Mouse (Mus musculus): ENCODE measurements around the gene Shc3. TPM values are rescaled to one million over a fixed set of nuclear protein-coding genes. Genes with fewer than 3 reads are reported as not detected.

Shc3 gene
- polyA plus RNA-seq, 1 experiment = not detected

DNA sequence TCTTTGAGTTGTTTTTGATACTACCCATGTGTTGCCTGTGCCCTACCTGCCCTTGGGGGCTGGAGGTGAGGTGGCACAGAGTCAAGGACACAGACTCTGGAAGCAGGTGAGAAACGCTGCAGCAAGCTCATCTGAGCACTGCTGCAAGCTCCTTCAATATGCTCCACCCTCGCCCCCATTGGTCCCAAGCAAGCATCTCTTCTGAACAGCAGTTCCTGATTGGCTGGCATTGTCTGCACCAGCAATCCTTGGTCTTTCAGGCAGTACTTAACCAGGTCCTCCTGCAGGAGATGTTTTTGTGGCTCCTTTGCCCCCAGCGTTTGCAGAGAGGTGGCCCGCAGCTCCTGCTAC, 34.6 kb upstream of the Shc3 start:
- Histone ChIP-seq H3K9me3 (ENCODE audit: control insufficient read depth, low read length) (no peaks in the 10 kb centered on the region), H3K27me3 (ENCODE audit: control insufficient read depth) (no peaks in the 10 kb centered on the region), H3K4me3 (replicated peaks) (no peak overlapping the region), H3K4me1 (ENCODE audit: control insufficient read depth) (no peaks in the 10 kb centered on the region), H3K36me3 (ENCODE audit: control insufficient read depth) (no peaks in the 10 kb centered on the region)
- no peak for TF ChIP-seq GATA1 (IDR thresholded peaks at IDR 0.05; ENCODE audit: low read length)
- no peak for TF ChIP-seq TAL1 (IDR thresholded peaks at IDR 0.05; ENCODE audit: low read length)

DNA sequence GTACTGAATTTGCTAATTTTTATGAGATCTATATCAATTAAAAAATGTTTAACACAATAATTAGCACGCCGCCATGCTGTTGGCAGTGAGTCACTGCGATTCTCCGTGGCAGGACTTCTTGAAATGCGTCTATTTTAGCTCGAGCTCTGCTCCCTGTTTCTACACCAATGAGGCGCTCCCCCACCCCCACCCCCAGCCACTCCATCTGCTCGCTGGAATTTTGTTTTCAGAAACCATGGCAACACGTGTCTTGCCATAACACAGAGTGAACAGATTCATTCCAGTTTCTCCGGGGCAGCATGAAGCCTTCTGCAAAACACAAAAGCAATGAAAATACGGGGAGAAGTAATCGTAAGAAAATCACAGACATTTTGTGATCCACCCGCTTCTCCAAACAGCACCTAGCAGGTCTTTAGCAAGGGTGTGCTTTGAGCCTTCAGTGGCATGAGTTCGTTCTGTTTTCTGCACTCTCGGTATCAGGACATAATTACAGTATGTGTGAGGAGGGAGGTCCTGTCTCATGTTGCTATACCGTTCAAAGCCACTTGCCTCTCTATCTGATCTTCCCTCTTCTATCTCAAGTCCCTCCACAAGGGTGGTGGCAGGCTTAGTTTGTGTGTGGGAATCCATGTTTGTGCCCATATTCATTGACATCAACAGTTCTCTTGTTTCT, 34.1 kb upstream of the Shc3 start:
- Histone ChIP-seq H3K4me3 (replicated peaks) (no peak overlapping the region), H3K36me3 (ENCODE audit: control insufficient read depth) (no peaks in the 10 kb centered on the region), H3K27me3 (ENCODE audit: control insufficient read depth) (no peaks in the 10 kb centered on the region), H3K4me1 (ENCODE audit: control insufficient read depth) (no peaks in the 10 kb centered on the region), H3K9me3 (ENCODE audit: control insufficient read depth, low read length) (no peaks in the 10 kb centered on the region)
- TF ChIP-seq GATA1 (IDR thresholded peaks at IDR 0.05; ENCODE audit: low read length) = no peak
- no peak for TF ChIP-seq TAL1 (IDR thresholded peaks at IDR 0.05; ENCODE audit: low read length)

DNA sequence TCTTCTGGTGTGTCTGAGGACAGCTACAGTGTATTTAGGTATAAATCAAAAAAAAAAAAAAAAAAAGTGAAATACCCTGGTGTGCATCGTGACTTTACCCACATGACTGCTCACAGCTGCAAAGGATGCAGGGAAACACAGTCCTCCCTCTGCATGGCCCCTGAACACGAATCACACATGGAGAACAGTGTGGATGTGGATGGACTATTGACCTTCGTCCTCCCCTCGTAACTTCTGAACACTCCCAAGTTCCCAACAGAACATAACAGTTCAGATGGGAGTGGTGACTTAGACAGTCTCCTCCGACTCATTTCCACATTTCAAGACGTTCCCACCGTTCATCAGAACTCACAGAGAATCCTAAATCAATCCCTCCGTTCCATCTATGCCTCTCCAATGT, 33.5 kb upstream of the Shc3 start:
- no peak overlapping the region for H3K4me3 ChIP-seq (replicated peaks)
- no peaks in the 10 kb centered on the region for H3K4me1 ChIP-seq (ENCODE audit: control insufficient read depth)
- no peak for TF ChIP-seq GATA1 (IDR thresholded peaks at IDR 0.05; ENCODE audit: low read length)
- no peak for TF ChIP-seq TAL1 (IDR thresholded peaks at IDR 0.05; ENCODE audit: low read length)
- H3K27me3 ChIP-seq (ENCODE audit: control insufficient read depth) = no peaks in the 10 kb centered on the region
- no peaks in the 10 kb centered on the region for H3K9me3 ChIP-seq (ENCODE audit: control insufficient read depth, low read length)
- no peaks in the 10 kb centered on the region for H3K36me3 ChIP-seq (ENCODE audit: control insufficient read depth)

DNA sequence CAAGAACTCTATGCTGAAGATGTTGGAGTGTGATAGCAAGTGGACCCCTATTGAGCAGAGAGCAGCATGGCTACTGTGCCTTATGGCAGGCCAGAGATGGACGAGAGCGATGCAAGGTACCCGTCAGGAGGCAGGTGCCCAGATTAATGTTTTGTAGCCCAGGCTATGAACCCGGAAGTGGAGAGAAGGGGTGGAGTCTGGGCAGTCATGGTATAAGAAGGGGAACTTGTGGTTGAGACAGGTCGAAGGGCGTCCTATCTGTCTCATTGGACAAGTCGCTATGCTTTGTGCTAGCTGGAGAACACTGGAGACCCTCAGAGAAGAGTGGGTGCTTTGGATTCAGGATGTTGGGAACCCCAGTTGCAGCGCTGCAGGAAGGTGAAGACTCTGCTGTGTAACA, 30.9 kb upstream of the Shc3 start:
- Histone ChIP-seq H3K27me3 (ENCODE audit: control insufficient read depth) (peaks cover 8% of the 10 kb centered on the region), H3K9me3 (ENCODE audit: control insufficient read depth, low read length) (no peaks in the 10 kb centered on the region), H3K4me3 (replicated peaks) (no peak overlapping the region), H3K4me1 (ENCODE audit: control insufficient read depth) (no peaks in the 10 kb centered on the region), H3K36me3 (ENCODE audit: control insufficient read depth) (no peaks in the 10 kb centered on the region)
- TF ChIP-seq GATA1 (IDR thresholded peaks at IDR 0.05; ENCODE audit: low read length) = no peak
- no peak for TF ChIP-seq TAL1 (IDR thresholded peaks at IDR 0.05; ENCODE audit: low read length)

DNA sequence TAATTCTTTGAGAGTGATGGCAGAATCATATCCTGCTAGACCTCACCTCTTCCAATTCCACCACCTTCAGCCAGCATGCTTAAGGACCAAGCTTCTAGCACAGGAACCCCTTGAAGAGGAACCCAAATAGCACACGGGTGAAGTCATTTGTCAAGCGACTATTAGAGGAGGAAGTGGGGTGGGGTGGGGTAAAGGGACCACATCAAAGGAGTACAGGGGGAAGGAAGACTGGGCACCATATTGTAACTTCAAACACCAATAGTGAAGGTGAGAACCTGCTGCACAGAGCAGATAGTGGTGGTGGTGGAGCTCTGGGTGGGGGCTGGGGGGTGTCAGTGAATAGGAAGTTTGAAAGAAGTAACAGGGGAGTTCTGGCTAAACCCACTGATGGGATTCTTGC, 28.8 kb upstream of the Shc3 start:
- no peaks in the 10 kb centered on the region for H3K4me1 ChIP-seq (ENCODE audit: control insufficient read depth)
- no peaks in the 10 kb centered on the region for H3K36me3 ChIP-seq (ENCODE audit: control insufficient read depth)
- H3K4me3 ChIP-seq (replicated peaks) = no peak overlapping the region
- peaks cover 21% of the 10 kb centered on the region for H3K27me3 ChIP-seq (ENCODE audit: control insufficient read depth)
- no peaks in the 10 kb centered on the region; the same call in 1 of the 2 replicates for H3K9me3 ChIP-seq (ENCODE audit: control insufficient read depth, low read length)
- no peak for TF ChIP-seq TAL1 (IDR thresholded peaks at IDR 0.05; ENCODE audit: low read length)
- TF ChIP-seq GATA1 (IDR thresholded peaks at IDR 0.05; ENCODE audit: low read length) = no peak

DNA sequence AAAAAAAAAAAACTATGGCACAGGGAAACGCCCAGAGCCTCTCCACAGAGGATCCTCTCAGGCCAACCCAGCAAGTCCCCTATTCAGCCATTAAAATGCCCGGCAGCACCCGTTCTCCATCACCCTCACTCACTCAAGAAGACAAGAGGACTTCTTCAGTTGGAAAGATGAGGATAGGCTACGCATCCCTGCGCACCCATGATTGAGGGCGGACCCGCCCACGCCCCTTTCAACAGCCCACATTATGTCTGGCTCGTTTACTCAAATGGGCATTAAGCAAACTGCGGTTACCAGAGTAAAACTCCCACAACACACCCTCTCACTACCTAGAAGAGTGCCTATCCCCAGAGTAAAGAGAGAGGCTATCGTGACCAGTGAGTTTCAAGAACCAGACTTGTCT, 26.2 kb upstream of the Shc3 start:
- Histone ChIP-seq H3K36me3 (ENCODE audit: control insufficient read depth) (no peaks in the 10 kb centered on the region), H3K4me1 (ENCODE audit: control insufficient read depth) (no peaks in the 10 kb centered on the region), H3K9me3 (ENCODE audit: control insufficient read depth, low read length) (no peaks in the 10 kb centered on the region; the same call in 1 of the 2 replicates), H3K27me3 (ENCODE audit: control insufficient read depth) (peaks cover 21% of the 10 kb centered on the region), H3K4me3 (replicated peaks) (no peak overlapping the region)
- TF ChIP-seq TAL1 (IDR thresholded peaks at IDR 0.05; ENCODE audit: low read length) (no peak), GATA1 (IDR thresholded peaks at IDR 0.05; ENCODE audit: low read length) (no peak)

DNA sequence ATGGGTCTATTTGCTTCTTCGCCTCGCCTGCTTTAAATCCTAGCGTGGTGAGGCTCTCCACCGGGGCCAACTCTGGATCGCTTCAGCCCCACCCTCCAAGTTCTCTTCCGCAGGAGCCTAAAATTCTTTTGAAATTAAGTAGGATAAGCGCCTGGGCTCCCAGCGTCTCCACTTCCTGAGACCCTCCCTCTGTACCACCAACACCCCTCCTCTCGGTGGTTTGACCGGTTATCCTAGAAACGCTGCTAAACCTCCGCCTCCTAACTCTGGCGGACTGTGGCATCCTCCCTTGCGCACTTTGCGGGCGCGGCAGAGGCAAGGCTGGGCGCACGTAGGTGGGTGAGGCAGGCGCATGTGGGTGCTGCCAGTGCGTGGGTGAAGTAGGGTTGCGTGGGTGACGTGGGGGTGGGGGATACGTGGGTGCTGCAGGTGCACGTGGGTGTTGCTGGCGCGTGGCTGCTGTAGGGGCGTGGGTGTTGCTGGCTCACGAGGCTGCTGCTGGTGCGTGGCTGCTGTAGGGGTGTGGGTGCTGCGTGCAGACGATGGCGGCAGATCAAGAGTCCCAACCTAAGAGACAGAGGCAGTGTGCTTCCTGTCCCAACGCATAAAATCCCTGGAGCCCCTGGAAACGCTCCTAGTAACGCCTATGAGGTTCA, 25.6 kb upstream of the Shc3 start:
- Histone ChIP-seq H3K4me3 (replicated peaks) (no peak overlapping the region), H3K4me1 (ENCODE audit: control insufficient read depth) (no peaks in the 10 kb centered on the region), H3K36me3 (ENCODE audit: control insufficient read depth) (no peaks in the 10 kb centered on the region), H3K27me3 (ENCODE audit: control insufficient read depth) (peaks cover 21% of the 10 kb centered on the region), H3K9me3 (ENCODE audit: control insufficient read depth, low read length) (no peaks in the 10 kb centered on the region; the same call in 1 of the 2 replicates)
- TF ChIP-seq TAL1 (IDR thresholded peaks at IDR 0.05; ENCODE audit: low read length) (no peak), GATA1 (IDR thresholded peaks at IDR 0.05; ENCODE audit: low read length) (no peak)

DNA sequence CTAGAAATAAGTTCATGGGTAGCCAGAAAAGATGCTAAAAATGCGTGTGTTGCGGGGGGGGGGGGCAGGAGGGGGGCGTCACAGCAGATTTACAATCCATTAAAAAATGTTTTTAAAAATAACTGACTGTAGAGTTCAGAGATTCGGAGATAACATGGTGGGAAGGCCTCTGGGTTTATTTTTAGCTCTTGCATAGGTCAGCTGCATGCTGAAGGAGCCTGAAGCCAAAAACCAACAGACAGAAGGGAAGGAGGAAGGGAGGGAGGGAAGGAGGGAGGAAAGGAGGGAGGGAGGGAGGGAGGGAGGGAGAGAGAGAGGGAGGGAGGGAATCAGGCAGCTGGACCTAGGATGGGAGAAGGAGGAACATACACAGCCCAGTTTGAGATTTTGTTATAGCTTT, 18.8 kb upstream of the Shc3 start:
- TF ChIP-seq TAL1 (IDR thresholded peaks at IDR 0.05; ENCODE audit: low read length) (no peak), GATA1 (IDR thresholded peaks at IDR 0.05; ENCODE audit: low read length) (no peak)
- no peaks in the 10 kb centered on the region for H3K36me3 ChIP-seq (ENCODE audit: control insufficient read depth)
- no peak overlapping the region for H3K4me3 ChIP-seq (replicated peaks)
- peaks cover 5% of the 10 kb centered on the region; the same call in 1 of the 2 replicates for H3K9me3 ChIP-seq (ENCODE audit: control insufficient read depth, low read length)
- no peaks in the 10 kb centered on the region for H3K27me3 ChIP-seq (ENCODE audit: control insufficient read depth)
- H3K4me1 ChIP-seq (ENCODE audit: control insufficient read depth) = no peaks in the 10 kb centered on the region

DNA sequence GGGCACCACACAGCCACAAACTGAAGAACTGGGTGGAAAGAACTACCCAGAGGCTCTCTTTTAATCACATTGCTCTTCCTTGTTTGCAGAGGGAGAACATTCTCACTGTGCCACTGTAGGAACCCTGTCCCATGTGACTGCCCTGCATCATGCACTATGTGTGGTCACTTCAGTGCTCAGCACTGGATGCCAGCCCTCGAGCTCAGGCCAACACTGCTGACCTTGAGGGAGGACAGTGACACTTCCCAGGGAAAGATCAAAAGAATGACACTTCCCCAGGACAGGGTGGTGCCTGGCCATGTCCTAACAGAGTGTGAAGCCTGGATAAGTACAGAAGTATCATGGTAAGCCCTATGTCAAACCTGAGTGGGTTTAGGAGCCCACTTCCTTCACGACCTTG, 13.0 kb upstream of the Shc3 start:
- peaks cover 5% of the 10 kb centered on the region; the same call in 1 of the 2 replicates for H3K9me3 ChIP-seq (ENCODE audit: control insufficient read depth, low read length)
- no peak for TF ChIP-seq GATA1 (IDR thresholded peaks at IDR 0.05; ENCODE audit: low read length)
- TF ChIP-seq TAL1 (IDR thresholded peaks at IDR 0.05; ENCODE audit: low read length) = no peak
- peaks cover 3% of the 10 kb centered on the region; the same call in 1 of the 2 replicates for H3K27me3 ChIP-seq (ENCODE audit: control insufficient read depth)
- H3K4me3 ChIP-seq (replicated peaks) = no peak overlapping the region
- no peaks in the 10 kb centered on the region for H3K4me1 ChIP-seq (ENCODE audit: control insufficient read depth)
- H3K36me3 ChIP-seq (ENCODE audit: control insufficient read depth) = no peaks in the 10 kb centered on the region

Measured in erythroblast, embryonic 14.5 days (primary cell).